Mouse (Mus musculus) MEL (cell line): ENCODE results near the gene Gipc2. TPM values are rescaled to one million over a fixed set of nuclear protein-coding genes. Genes with fewer than 3 reads are reported as not detected.
A peak's percentile ranks its signal among the peaks of the same experiment; 100 is the strongest.

Experiments
- DNase-seq: peaks from one replicate; pipeline ENCODE4 v3.0.0; 2011; ENCODE audit warnings: low read depth, low spot score
- H3K27ac ChIP-seq: 2 replicates; pipeline ENCODE4 v1.5.1; 2012; ENCODE audit warnings: low read depth, mild to moderate bottlenecking, control low read depth, low read length, moderate library complexity; ENCODE audit not compliant: control insufficient read depth
- H3K27me3 ChIP-seq, 2 experiments: fragments of 150-350 bp in 1 of 2; sonication (generic) in 1 of 2; 2 replicates each; pipeline ENCODE4 v1.6.1; 2012; ENCODE audit warnings: low read length in 2 of 2, mild to moderate bottlenecking in 2 of 2, improper control_type of control experiment in 1 of 2, moderate library complexity in 1 of 2; ENCODE audit not compliant: insufficient read depth in 2 of 2, control insufficient read depth in 1 of 2
- H3K36me3 ChIP-seq, 2 experiments: 2 replicates each; pipeline ENCODE4 v1.6.1; 2012 to 2014; ENCODE audit warnings: low read length in 2 of 2, improper control_type of control experiment in 1 of 2, inconsistent platforms in 1 of 2, mild to moderate bottlenecking in 1 of 2; ENCODE audit not compliant: insufficient read depth in 2 of 2, control insufficient read depth in 1 of 2
- H3K4me1 ChIP-seq, 2 experiments: fragments of 150-350 bp in 1 of 2; sonication (generic) in 1 of 2; 2 replicates each; pipeline ENCODE4 v1.6.1; 2012; ENCODE audit warnings: low read length in 2 of 2, improper control_type of control experiment in 1 of 2, mild to moderate bottlenecking in 1 of 2; ENCODE audit not compliant: insufficient read depth in 2 of 2, control insufficient read depth in 1 of 2
- H3K4me3 ChIP-seq, 2 experiments: fragments of 150-350 bp in 1 of 2; sonication (generic) in 1 of 2; 2 replicates each; pipeline ENCODE4 v1.5.1; 2012; ENCODE audit warnings: low read depth in 2 of 2, low read length in 2 of 2, mild to moderate bottlenecking in 2 of 2, moderate library complexity in 2 of 2, control low read depth in 1 of 2, improper control_type of control experiment in 1 of 2; ENCODE audit not compliant: control insufficient read depth in 1 of 2, insufficient read depth in 1 of 2
- H3K79me2 ChIP-seq: 2 replicates; pipeline ENCODE4 v1.6.1; 2012; ENCODE audit warnings: mild to moderate bottlenecking, low read length, moderate library complexity; ENCODE audit not compliant: control insufficient read depth, poor library complexity, insufficient read depth
- H3K9ac ChIP-seq: 2 replicates; pipeline ENCODE4 v1.6.1; 2012; ENCODE audit warnings: low read depth, mild to moderate bottlenecking, control low read depth, low read length, moderate library complexity; ENCODE audit not compliant: control insufficient read depth, poor library complexity, severe bottlenecking
- H3K9me3 ChIP-seq: fragments of 150-350 bp; sonication (generic); replicated peaks from 2 replicates; pipeline ENCODE4 v1.6.1; 2012; ENCODE audit warnings: mild to moderate bottlenecking, low read length, improper control_type of control experiment, moderate library complexity; ENCODE audit not compliant: insufficient read depth
- CHD2 ChIP-seq: IDR thresholded peaks from 2 replicates; pipeline ENCODE4 v1.6.1; 2011; ENCODE audit warnings: low read length, improper control_type of control experiment
- CTCF ChIP-seq, 3 experiments: IDR thresholded peaks in 2 of 3; conservative IDR thresholded peaks in 1 of 3; 2 replicates each; pipeline ENCODE4 v1.5.1; 2011 to 2012; ENCODE audit warnings: low read length in 3 of 3, low read depth in 2 of 3, mild to moderate bottlenecking in 2 of 3, improper control_type of control experiment in 1 of 3, inconsistent platforms in 1 of 3, mixed read lengths in 1 of 3, moderate library complexity in 1 of 3; ENCODE audit not compliant: control insufficient read depth in 1 of 3, insufficient read depth in 1 of 3, poor library complexity in 1 of 3, severe bottlenecking in 1 of 3
- E2F4 ChIP-seq: IDR thresholded peaks from 2 replicates; pipeline ENCODE4 v1.6.1; 2011; ENCODE audit warnings: low read depth, low read length, improper control_type of control experiment, borderline replicate concordance
- ETS1 ChIP-seq: IDR thresholded peaks from 2 replicates; pipeline ENCODE4 v1.6.1; 2012; ENCODE audit warnings: low read depth, mild to moderate bottlenecking, inconsistent platforms, low read length, improper control_type of control experiment, moderate library complexity
- KAT2A ChIP-seq: conservative IDR thresholded peaks from 2 replicates; pipeline ENCODE4 v1.6.1; 2012; ENCODE audit warnings: low read depth, low read length, improper control_type of control experiment, inconsistent platforms
- MAFK ChIP-seq: IDR thresholded peaks from 2 replicates; pipeline ENCODE4 v1.6.1; 2011; ENCODE audit warnings: low read depth, mild to moderate bottlenecking, low read length, improper control_type of control experiment, borderline replicate concordance
- MXI1 ChIP-seq: IDR thresholded peaks from 2 replicates; pipeline ENCODE4 v1.6.1; 2011; ENCODE audit warnings: mild to moderate bottlenecking, low read depth, low read length, improper control_type of control experiment
- MYB ChIP-seq: IDR thresholded peaks from 2 replicates; pipeline ENCODE4 v1.6.1; 2011; ENCODE audit warnings: mild to moderate bottlenecking, low read depth, low read length, improper control_type of control experiment
- NELFE ChIP-seq: IDR thresholded peaks from 2 replicates; pipeline ENCODE4 v1.6.1; 2011; ENCODE audit warnings: low read depth, low read length, improper control_type of control experiment
- POLR2A ChIP-seq, 2 experiments: IDR thresholded peaks; 2 replicates each; pipeline ENCODE4 v1.6.1; 2011 to 2012; ENCODE audit warnings: low read length in 2 of 2, mild to moderate bottlenecking in 2 of 2, control low read depth in 1 of 2, improper control_type of control experiment in 1 of 2, low read depth in 1 of 2, moderate library complexity in 1 of 2; ENCODE audit not compliant: control insufficient read depth in 1 of 2, insufficient read depth in 1 of 2, poor library complexity in 1 of 2
- POLR2AphosphoS2 ChIP-seq: IDR thresholded peaks from 2 replicates; pipeline ENCODE4 v1.6.1; 2011; ENCODE audit warnings: low read length, improper control_type of control experiment
- POLR2AphosphoS5 ChIP-seq: IDR thresholded peaks from 2 replicates; pipeline ENCODE4 v1.6.1; 2012; ENCODE audit warnings: low read depth, borderline replicate concordance, mild to moderate bottlenecking, inconsistent platforms, low read length, moderate library complexity, mixed read lengths
- RAD21 ChIP-seq: IDR thresholded peaks from 2 replicates; pipeline ENCODE4 v1.6.1; 2011; ENCODE audit warnings: mild to moderate bottlenecking, low read depth, low read length, improper control_type of control experiment
- SMC3 ChIP-seq: IDR thresholded peaks from 2 replicates; pipeline ENCODE4 v1.6.1; 2011; ENCODE audit warnings: low read depth, low read length, improper control_type of control experiment
- TAL1 ChIP-seq: IDR thresholded peaks from 2 replicates; pipeline ENCODE4 v1.6.1; 2012; ENCODE audit warnings: mild to moderate bottlenecking, inconsistent platforms, low read length, moderate library complexity, mixed read lengths
- TBP ChIP-seq: IDR thresholded peaks from 2 replicates; pipeline ENCODE4 v1.8.0; 2011; ENCODE audit warnings: low read depth, low read length, improper control_type of control experiment
- TCF12 ChIP-seq: IDR thresholded peaks from 2 replicates; pipeline ENCODE4 v1.6.1; 2014; ENCODE audit warnings: low read depth, mild to moderate bottlenecking, inconsistent platforms, low read length, improper control_type of control experiment, moderate library complexity
- USF2 ChIP-seq, 2 experiments: IDR thresholded peaks; 2 replicates each; pipeline ENCODE4 v1.6.1; 2011 to 2012; ENCODE audit warnings: improper control_type of control experiment in 2 of 2, low read length in 2 of 2, borderline replicate concordance in 1 of 2, inconsistent platforms in 1 of 2, low read depth in 1 of 2, mild to moderate bottlenecking in 1 of 2; ENCODE audit not compliant: insufficient read depth in 1 of 2
- ZNF384 ChIP-seq: IDR thresholded peaks from 2 replicates; pipeline ENCODE4 v1.6.1; 2012; ENCODE audit warnings: low read depth, mild to moderate bottlenecking, inconsistent platforms, low read length, improper control_type of control experiment
- polyA plus RNA-seq, 2 experiments: library from polyadenylated mRNA; stranded (reverse) in 1 of 2; unstranded in 1 of 2; fragments of >175 nt in 1 of 2; fragments of >200 nt in 1 of 2; gene quantifications; 2 replicates each; pipeline versions ENCODE4 v1.2.1 to v1.2.4; 2012; ENCODE audit warnings: low replicate concordance in 2 of 2, low read depth in 1 of 2; ENCODE audit not compliant: insufficient read length in 2 of 2, insufficient read depth in 1 of 2, missing spikeins in 1 of 2
- total RNA-seq: library from RNA; depleted of rRNA; stranded (reverse); fragments of 300-350 nt; gene quantifications from 2 replicates; pipeline ENCODE4 v1.2.3, GENCODE M21; 2012

Gene Gipc2
- total and polyA plus RNA-seq, 3 experiments: 0.27 to 0.78 TPM; not detected in 1

GRCm38 (mm10) chr3:152192238-152192931, 26.4 kb upstream of the Gipc2 start (continued):
- 0 out of 2 replicates have a peak, but pooled peaks have one; percentile 42 for TF ChIP-seq POLR2AphosphoS2
- no peak for TF ChIP-seq TCF12
- TF ChIP-seq TAL1: no peak
- no peak for TF ChIP-seq E2F4
- TF ChIP-seq USF2 (IDR thresholded peaks at IDR 0.05; ENCODE audit: borderline replicate concordance in 1 of 2, insufficient read depth in 1 of 2, low read depth in 1 of 2, low read length in 2 of 2): no peak
- peak; percentile 77 for TF ChIP-seq ETS1
- TF ChIP-seq ZNF384: no peak
- no peak for TF ChIP-seq MAFK
- TF ChIP-seq POLR2AphosphoS5: no peak
- no peak for TF ChIP-seq MYB
- TF ChIP-seq CTCF (IDR thresholded peaks at IDR 0.05 in 2 of 3, conservative IDR thresholded peaks at IDR 0.05 in 1 of 3; ENCODE audit: control insufficient read depth in 1 of 3, insufficient read depth in 1 of 3, low read depth in 2 of 3, low read length in 3 of 3, poor library complexity in 1 of 3, severe bottlenecking in 1 of 3): no peak

DNA sequence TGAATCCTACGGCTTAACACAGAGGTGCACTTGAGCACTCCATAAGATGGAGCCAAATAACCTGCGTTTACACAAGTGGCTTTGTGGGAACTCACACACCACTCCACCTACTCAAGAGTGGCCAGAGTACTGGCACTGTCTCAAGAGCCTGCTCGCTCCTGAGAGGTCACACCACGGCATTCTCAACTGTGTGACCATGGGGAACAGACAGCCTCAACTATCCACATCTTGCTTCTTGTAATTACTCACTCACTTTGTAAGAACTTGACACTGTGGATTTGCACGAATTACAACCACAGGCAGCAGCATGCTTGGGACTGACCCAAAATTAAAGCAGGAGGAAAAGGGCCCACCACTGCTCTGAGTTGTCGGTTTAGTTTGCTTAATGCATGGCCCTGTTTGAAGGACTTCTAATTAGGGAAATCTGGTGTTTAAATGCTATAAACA, 25.8 kb upstream of the Gipc2 start:
- TF ChIP-seq MXI1 (peak; percentile 87), CTCF (IDR thresholded peaks at IDR 0.05 in 2 of 3, conservative IDR thresholded peaks at IDR 0.05 in 1 of 3; ENCODE audit: control insufficient read depth in 1 of 3, insufficient read depth in 1 of 3, low read depth in 2 of 3, low read length in 3 of 3, poor library complexity in 1 of 3, severe bottlenecking in 1 of 3) (peak in 1 of 3 experiments; percentile 8; a peak in 1 of 6 replicates), NELFE (peak; percentile 1), POLR2A (IDR thresholded peaks at IDR 0.05; ENCODE audit: control insufficient read depth in 1 of 2, insufficient read depth in 1 of 2, low read depth in 1 of 2, low read length in 2 of 2, poor library complexity in 1 of 2) (peak; percentile 32 to 43; a peak in 1 of 4 replicates), RAD21 (0 out of 2 replicates have a peak, but pooled peaks have one; percentile 10), TBP (0 out of 2 replicates have a peak, but pooled peaks have one; percentile 34), CHD2 (no peak), SMC3 (no peak), KAT2A (no peak)
- TF ChIP-seq, all 39 proteins: peak for 6
- peak; percentile 83 for DNase-seq
- peaks cover 0 to 31% of the 10 kb centered on the region in 2 experiments; a peak in 2 of 4 replicates for H3K36me3 ChIP-seq
- H3K79me2 ChIP-seq: peaks cover 44% of the 10 kb centered on the region
- peak overlapping the region; percentile 62 to 64 for H3K4me3 ChIP-seq
- no peaks in the 10 kb centered on the region for H3K9me3 ChIP-seq
- H3K27ac ChIP-seq: peak overlapping the region; percentile 91
- H3K27me3 ChIP-seq: no peaks in the 10 kb centered on the region
- H3K4me1 ChIP-seq: peaks cover 4 to 10% of the 10 kb centered on the region in 2 experiments; a peak in 3 of 4 replicates
- peak overlapping the region; percentile 78 for H3K9ac ChIP-seq
